Mouse (Mus musculus): Measurements from ENCODE around the gene Htt. TPM values are rescaled to one million over a fixed set of nuclear protein-coding genes. Genes with fewer than 3 reads are reported as not detected.

Htt gene
- polyA plus RNA-seq, 1 experiment from 2014 or later: 13.7 TPM

DNA sequence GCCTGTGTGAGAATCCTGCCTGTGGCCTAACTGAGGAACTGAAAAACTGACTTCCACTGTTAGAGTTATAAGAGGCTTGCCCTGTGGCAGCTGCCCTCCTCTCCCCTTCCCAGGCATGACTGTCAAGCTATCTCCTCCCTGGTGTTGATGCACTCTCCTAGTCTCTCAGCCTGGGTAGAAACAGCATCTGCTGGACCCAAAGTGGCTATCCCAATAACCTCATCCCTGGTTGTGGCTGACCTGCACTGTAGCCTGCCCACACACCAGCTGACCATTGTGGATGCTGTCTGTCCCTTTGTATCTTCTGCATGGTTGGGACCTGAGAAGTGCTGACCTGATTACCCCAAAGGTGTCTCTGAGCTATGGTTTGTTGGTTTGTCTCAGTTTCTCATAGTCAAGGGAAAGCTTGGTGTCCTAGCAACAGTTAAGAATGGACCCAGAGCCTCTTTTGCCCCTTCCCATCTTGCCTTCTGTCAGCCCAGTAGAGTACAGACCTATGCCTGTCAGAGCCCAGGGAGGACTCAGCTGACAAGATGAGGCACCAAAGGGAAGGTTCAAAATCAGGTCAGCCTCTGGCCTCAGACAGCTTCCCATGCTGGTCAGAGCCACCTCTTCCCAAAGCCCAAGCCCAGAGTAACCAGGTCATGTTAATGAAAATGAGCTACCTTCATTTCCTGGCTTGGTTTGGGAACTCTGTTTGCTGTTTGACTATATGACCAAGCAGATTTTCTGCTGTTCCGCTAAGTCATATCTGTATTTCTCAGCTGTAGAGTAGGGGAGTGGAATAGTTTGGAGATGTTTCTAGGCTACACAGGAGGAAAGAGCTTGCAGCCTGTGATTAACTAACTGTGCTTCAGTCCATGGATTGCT is 148.3 kb downstream of the Htt start:
- Histone ChIP-seq H3K4me3 (ENCODE audit: low read depth, low read length) (no peak overlapping the region), H3K4me1 (ENCODE audit: control insufficient read depth, insufficient read depth, low read length) (no peaks in the 10 kb centered on the region), H3K9me3 (ENCODE audit: control insufficient read depth, low read length) (no peaks in the 10 kb centered on the region), H3K27me3 (replicated peaks; ENCODE audit: control insufficient read depth, insufficient read depth, low read length) (no peaks in the 10 kb centered on the region), H3K36me3 (ENCODE audit: control insufficient read depth, insufficient read depth, low read length) (peaks cover 50% of the 10 kb centered on the region), H3K27ac (replicated peaks; ENCODE audit: low read depth, low read length) (no peak overlapping the region), H3K9ac (ENCODE audit: low read depth, low read length) (no peak overlapping the region), H3K4me2 (ENCODE audit: low read depth, low read length) (no peak overlapping the region)
- ATAC-seq (ENCODE audit: low read depth) (no peak), DNase-seq (ENCODE audit: low spot score) (no peak)
- 89% methylated on average over 1 of the region's 1 CpGs for WGBS

DNA sequence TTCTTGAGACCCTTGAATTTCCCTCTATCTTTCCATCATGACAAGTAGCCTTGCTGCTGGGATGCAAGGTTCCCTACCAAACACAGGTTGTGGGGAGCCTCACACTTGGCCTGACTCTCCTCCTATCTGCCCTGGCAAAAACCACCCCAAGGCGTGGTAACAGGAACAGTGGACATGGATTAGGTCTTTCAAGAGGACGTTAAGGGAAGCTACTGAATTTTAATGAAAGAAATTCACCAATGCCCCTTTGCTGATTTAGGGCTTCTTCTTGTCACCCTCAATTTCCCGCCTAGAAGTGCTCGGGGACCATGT is 148.9 kb downstream of the Htt start:
- 86% methylated on average over 4 of the region's 4 CpGs for WGBS
- Histone ChIP-seq H3K36me3 (ENCODE audit: control insufficient read depth, insufficient read depth, low read length) (peaks cover 44% of the 10 kb centered on the region), H3K9me3 (ENCODE audit: control insufficient read depth, low read length) (no peaks in the 10 kb centered on the region), H3K9ac (ENCODE audit: low read depth, low read length) (no peak overlapping the region), H3K4me3 (ENCODE audit: low read depth, low read length) (no peak overlapping the region), H3K27me3 (replicated peaks; ENCODE audit: control insufficient read depth, insufficient read depth, low read length) (no peaks in the 10 kb centered on the region), H3K4me1 (ENCODE audit: control insufficient read depth, insufficient read depth, low read length) (no peaks in the 10 kb centered on the region), H3K4me2 (ENCODE audit: low read depth, low read length) (no peak overlapping the region), H3K27ac (replicated peaks; ENCODE audit: low read depth, low read length) (no peak overlapping the region)
- DNase-seq (ENCODE audit: low spot score): no peak
- ATAC-seq (ENCODE audit: low read depth): no peak

DNA sequence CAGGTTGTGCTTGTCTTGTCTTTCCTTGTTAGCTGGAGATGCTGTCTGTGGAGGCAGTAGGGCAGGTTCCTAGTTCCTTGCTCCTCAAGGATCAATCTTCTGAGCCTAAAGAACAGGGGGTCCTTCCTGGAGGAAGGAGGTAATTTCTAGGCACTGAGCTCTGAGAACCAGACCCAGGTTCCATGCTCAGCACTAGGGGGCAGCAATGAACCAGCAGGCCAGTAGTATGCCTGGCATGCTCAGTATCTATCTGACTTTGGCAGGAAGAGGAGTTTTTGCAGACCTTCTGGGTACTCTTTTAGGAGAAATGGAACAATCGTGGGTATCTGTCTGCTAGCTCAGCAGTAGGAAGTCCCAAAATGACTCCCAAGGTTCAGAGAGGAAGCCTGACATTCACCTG is 154.3 kb downstream of the Htt start:
- WGBS: 6% methylated on average over 1 of the region's 1 CpGs
- peak; percentile 76 for DNase-seq (ENCODE audit: low spot score)
- peak; percentile 74; the same call in 1 of the 2 replicates for ATAC-seq (ENCODE audit: low read depth)
- no peak overlapping the region for H3K27ac ChIP-seq (replicated peaks; ENCODE audit: low read depth, low read length)
- H3K4me1 ChIP-seq (ENCODE audit: control insufficient read depth, insufficient read depth, low read length): no peaks in the 10 kb centered on the region
- no peaks in the 10 kb centered on the region for H3K9me3 ChIP-seq (ENCODE audit: control insufficient read depth, low read length)
- no peak overlapping the region for H3K4me3 ChIP-seq (ENCODE audit: low read depth, low read length)
- H3K27me3 ChIP-seq (replicated peaks; ENCODE audit: control insufficient read depth, insufficient read depth, low read length): no peaks in the 10 kb centered on the region
- no peak overlapping the region for H3K4me2 ChIP-seq (ENCODE audit: low read depth, low read length)
- peaks cover 3% of the 10 kb centered on the region; the same call in 1 of the 2 replicates for H3K36me3 ChIP-seq (ENCODE audit: control insufficient read depth, insufficient read depth, low read length)
- no peak overlapping the region for H3K9ac ChIP-seq (ENCODE audit: low read depth, low read length)

DNA sequence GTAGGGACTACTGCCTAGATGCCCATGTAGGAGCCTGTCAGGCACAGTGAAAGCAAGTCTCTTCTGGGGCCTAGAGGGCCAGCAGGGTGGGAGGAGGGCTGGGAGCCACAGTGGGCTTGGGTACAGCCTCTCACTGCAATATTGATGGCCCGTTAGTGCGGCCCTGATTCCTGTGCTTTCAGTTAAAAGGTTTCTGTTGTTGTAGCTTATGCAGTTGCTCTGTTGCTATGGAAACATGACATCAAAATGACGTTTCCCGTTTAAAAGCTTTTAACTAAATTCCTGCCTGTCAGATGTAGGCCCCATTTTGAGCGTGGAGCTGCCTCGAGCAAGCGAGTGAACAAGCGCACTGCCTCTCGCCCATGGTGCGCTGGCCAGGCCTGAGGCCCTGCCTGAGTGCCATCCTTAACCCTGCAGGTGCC is 155.7 kb downstream of the Htt start:
- H3K27ac ChIP-seq (replicated peaks; ENCODE audit: low read depth, low read length): no peak overlapping the region
- no peaks in the 10 kb centered on the region for H3K4me1 ChIP-seq (ENCODE audit: control insufficient read depth, insufficient read depth, low read length)
- no peak overlapping the region for H3K4me3 ChIP-seq (ENCODE audit: low read depth, low read length)
- no peak overlapping the region for H3K4me2 ChIP-seq (ENCODE audit: low read depth, low read length)
- DNase-seq (ENCODE audit: low spot score): peak; percentile 32
- no peaks in the 10 kb centered on the region for H3K9me3 ChIP-seq (ENCODE audit: control insufficient read depth, low read length)
- H3K27me3 ChIP-seq (replicated peaks; ENCODE audit: control insufficient read depth, insufficient read depth, low read length): no peaks in the 10 kb centered on the region
- no peaks in the 10 kb centered on the region for H3K36me3 ChIP-seq (ENCODE audit: control insufficient read depth, insufficient read depth, low read length)
- H3K9ac ChIP-seq (ENCODE audit: low read depth, low read length): no peak overlapping the region
- no peak; the same call in 1 of the 2 replicates for ATAC-seq (ENCODE audit: low read depth)
- WGBS: 55% methylated on average over 10 of the region's 10 CpGs

DNA sequence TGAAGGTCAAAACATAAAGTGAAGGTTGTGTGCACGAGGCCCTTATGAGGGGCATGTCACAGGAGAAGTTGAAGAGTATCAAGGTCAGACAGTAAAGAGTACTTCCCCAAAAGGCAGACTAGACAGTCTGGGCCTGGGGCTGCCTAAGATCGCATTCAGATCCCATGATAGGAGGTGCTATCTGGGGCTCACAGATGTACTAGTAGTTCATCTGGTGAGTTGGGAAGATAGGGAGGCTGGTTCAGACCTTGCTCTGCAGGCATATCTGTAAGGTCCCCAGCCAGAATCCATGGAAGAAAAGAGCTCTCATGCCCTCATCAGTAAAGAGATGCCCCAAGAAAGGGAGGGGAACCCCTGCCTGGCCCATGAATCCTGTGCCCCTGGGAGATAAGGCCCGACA is 157.2 kb downstream of the Htt start:
- ATAC-seq (ENCODE audit: low read depth): no peak
- no peak overlapping the region for H3K27ac ChIP-seq (replicated peaks; ENCODE audit: low read depth, low read length)
- no peak overlapping the region for H3K9ac ChIP-seq (ENCODE audit: low read depth, low read length)
- H3K4me1 ChIP-seq (ENCODE audit: control insufficient read depth, insufficient read depth, low read length): no peaks in the 10 kb centered on the region
- H3K4me2 ChIP-seq (ENCODE audit: low read depth, low read length): no peak overlapping the region
- DNase-seq (ENCODE audit: low spot score): no peak
- H3K4me3 ChIP-seq (ENCODE audit: low read depth, low read length): no peak overlapping the region
- 85% methylated on average over 3 of the region's 3 CpGs for WGBS
- H3K36me3 ChIP-seq (ENCODE audit: control insufficient read depth, insufficient read depth, low read length): peaks cover 5% of the 10 kb centered on the region; the same call in 1 of the 2 replicates
- no peaks in the 10 kb centered on the region for H3K9me3 ChIP-seq (ENCODE audit: control insufficient read depth, low read length)
- no peaks in the 10 kb centered on the region for H3K27me3 ChIP-seq (replicated peaks; ENCODE audit: control insufficient read depth, insufficient read depth, low read length)

DNA sequence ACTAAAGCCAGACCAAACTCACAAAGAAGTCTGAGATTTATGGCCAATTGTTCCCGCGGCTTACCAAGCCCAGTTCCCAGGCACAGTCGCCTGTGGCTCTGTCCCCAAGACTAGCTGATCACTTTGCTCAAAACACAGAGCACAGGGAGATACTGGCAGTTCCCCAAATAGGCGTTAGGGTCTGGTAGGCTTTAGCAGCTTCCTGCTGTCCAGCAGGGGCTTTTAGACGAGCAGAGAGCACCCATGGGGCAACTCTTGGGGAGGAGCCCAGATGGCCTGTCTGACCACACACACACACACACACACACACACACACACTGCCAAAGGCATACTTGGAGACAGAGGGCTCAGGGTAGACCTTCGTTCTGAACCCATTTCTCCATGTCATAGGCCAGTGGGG is 161.0 kb downstream of the Htt start:
- Histone ChIP-seq H3K4me1 (ENCODE audit: control insufficient read depth, insufficient read depth, low read length) (no peaks in the 10 kb centered on the region), H3K27ac (replicated peaks; ENCODE audit: low read depth, low read length) (no peak overlapping the region), H3K4me2 (ENCODE audit: low read depth, low read length) (no peak overlapping the region), H3K36me3 (ENCODE audit: control insufficient read depth, insufficient read depth, low read length) (peaks cover 9% of the 10 kb centered on the region; the same call in 1 of the 2 replicates), H3K9me3 (ENCODE audit: control insufficient read depth, low read length) (no peaks in the 10 kb centered on the region), H3K9ac (ENCODE audit: low read depth, low read length) (no peak overlapping the region), H3K27me3 (replicated peaks; ENCODE audit: control insufficient read depth, insufficient read depth, low read length) (no peaks in the 10 kb centered on the region), H3K4me3 (ENCODE audit: low read depth, low read length) (no peak overlapping the region)
- ATAC-seq (ENCODE audit: low read depth): no peak
- 63% methylated on average over 6 of the region's 6 CpGs for WGBS
- DNase-seq (ENCODE audit: low spot score): no peak

DNA sequence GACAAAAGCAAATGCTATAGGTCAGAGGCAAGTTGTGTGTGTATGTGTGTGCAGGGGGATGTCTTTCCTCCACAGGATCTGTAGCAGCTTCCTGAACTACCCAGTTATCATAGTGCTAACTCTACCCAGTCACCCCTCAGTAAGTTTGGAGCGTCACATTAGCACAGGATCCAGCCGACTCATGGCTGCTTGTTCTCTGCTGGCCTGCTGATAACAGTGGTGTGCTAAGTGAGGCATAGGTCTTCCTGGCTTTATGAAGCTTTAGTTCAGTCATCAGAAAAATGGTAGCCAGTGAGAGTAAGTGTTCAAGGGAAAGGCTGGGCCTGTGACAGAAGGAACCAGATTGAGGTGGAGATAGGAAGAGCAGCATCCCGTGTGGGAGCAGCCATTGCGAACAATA is 162.4 kb downstream of the Htt start:
- DNase-seq (ENCODE audit: low spot score): no peak
- no peaks in the 10 kb centered on the region for H3K9me3 ChIP-seq (ENCODE audit: control insufficient read depth, low read length)
- H3K27me3 ChIP-seq (replicated peaks; ENCODE audit: control insufficient read depth, insufficient read depth, low read length): no peaks in the 10 kb centered on the region
- no peak overlapping the region for H3K4me3 ChIP-seq (ENCODE audit: low read depth, low read length)
- H3K27ac ChIP-seq (replicated peaks; ENCODE audit: low read depth, low read length): no peak overlapping the region
- no peak overlapping the region for H3K9ac ChIP-seq (ENCODE audit: low read depth, low read length)
- H3K36me3 ChIP-seq (ENCODE audit: control insufficient read depth, insufficient read depth, low read length): peaks cover 9% of the 10 kb centered on the region; the same call in 1 of the 2 replicates
- H3K4me1 ChIP-seq (ENCODE audit: control insufficient read depth, insufficient read depth, low read length): no peaks in the 10 kb centered on the region
- ATAC-seq (ENCODE audit: low read depth): no peak
- no peak overlapping the region for H3K4me2 ChIP-seq (ENCODE audit: low read depth, low read length)
- WGBS: 91% methylated on average over 4 of the region's 4 CpGs

DNA sequence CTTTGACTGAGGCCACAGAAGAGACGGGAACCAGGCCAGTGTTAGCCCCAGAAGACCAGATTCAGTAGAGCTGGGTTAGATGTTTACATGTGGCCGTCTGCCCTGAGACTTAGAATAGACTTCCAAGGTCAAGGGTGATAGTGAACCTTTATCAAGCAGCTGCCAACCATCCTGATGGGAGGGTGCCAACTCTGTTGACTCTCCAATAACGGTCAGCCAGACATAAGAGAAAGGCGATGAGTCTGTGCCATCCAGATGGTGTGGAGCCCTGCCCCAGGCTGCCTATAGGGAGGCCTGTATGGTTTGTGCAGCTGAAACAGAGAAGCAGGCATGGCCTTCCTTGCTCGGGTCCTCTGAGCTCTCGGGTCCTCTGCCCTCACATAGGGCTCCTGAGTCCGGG is 163.0 kb downstream of the Htt start:
- H3K36me3 ChIP-seq (ENCODE audit: control insufficient read depth, insufficient read depth, low read length): peaks cover 9% of the 10 kb centered on the region; the same call in 1 of the 2 replicates
- no peaks in the 10 kb centered on the region for H3K9me3 ChIP-seq (ENCODE audit: control insufficient read depth, low read length)
- no peak overlapping the region for H3K4me3 ChIP-seq (ENCODE audit: low read depth, low read length)
- H3K27ac ChIP-seq (replicated peaks; ENCODE audit: low read depth, low read length): no peak overlapping the region
- ATAC-seq (ENCODE audit: low read depth) (no peak), DNase-seq (ENCODE audit: low spot score) (no peak)
- H3K4me1 ChIP-seq (ENCODE audit: control insufficient read depth, insufficient read depth, low read length): no peaks in the 10 kb centered on the region
- no peak overlapping the region for H3K9ac ChIP-seq (ENCODE audit: low read depth, low read length)
- no peaks in the 10 kb centered on the region for H3K27me3 ChIP-seq (replicated peaks; ENCODE audit: control insufficient read depth, insufficient read depth, low read length)
- no peak overlapping the region for H3K4me2 ChIP-seq (ENCODE audit: low read depth, low read length)
- WGBS: 81% methylated on average over 7 of the region's 7 CpGs

DNA sequence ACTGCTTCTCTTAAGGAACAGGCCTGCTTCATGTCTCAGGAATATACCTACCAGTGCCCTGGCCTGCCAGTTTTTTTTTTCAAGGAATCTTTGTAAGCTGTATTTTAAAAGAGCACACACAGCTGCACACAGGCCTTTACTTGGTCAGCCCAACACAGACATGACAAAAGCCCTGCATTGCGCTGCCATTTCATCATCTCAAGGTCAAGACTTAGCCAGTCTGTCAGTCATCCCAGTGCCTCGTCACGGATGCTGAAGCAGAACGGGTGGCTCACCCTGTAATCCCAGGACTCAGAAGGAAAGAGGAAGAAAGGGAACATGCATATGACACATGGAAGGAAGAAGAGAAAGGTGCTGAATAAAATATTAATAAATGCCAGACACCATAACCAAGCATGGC is 166.1 kb downstream of the Htt start:
- Histone ChIP-seq H3K36me3 (ENCODE audit: control insufficient read depth, insufficient read depth, low read length) (peaks cover 9% of the 10 kb centered on the region; the same call in 1 of the 2 replicates), H3K4me3 (ENCODE audit: low read depth, low read length) (no peak overlapping the region), H3K27me3 (replicated peaks; ENCODE audit: control insufficient read depth, insufficient read depth, low read length) (no peaks in the 10 kb centered on the region), H3K4me2 (ENCODE audit: low read depth, low read length) (no peak overlapping the region), H3K4me1 (ENCODE audit: control insufficient read depth, insufficient read depth, low read length) (peaks cover 16% of the 10 kb centered on the region), H3K9ac (ENCODE audit: low read depth, low read length) (no peak overlapping the region), H3K27ac (replicated peaks; ENCODE audit: low read depth, low read length) (no peak overlapping the region), H3K9me3 (ENCODE audit: control insufficient read depth, low read length) (no peaks in the 10 kb centered on the region)
- WGBS: 91% methylated on average over 4 of the region's 4 CpGs
- DNase-seq (ENCODE audit: low spot score) (no peak), ATAC-seq (ENCODE audit: low read depth) (no peak)

Data from embryonic facial prominence, embryonic 14.5 days (tissue).